Mouse (Mus musculus) heart, embryonic 12.5 days (tissue): ENCODE measurements around the gene Slfn8. TPM values are rescaled to one million over a fixed set of nuclear protein-coding genes. Genes with fewer than 3 reads are reported as not detected.
A peak's percentile ranks its signal among the peaks of the same experiment; 100 is the strongest.

ENCODE experiments used
- ATAC-seq: fragments of 200-750 bp; cut with Nextera tagmentation; 2 replicates; pipeline ENCODE4 v1.8.0; 2017; ENCODE audit warnings: moderate TSS enrichment, moderate library complexity; ENCODE audit not compliant: insufficient number of reproducible peaks, low FRiP score
- H3K27ac ChIP-seq: fragments of 300-500 bp; sonication (generic); 2 replicates; pipeline ENCODE4 v1.5.1; 2016; ENCODE audit warnings: mild to moderate bottlenecking, moderate library complexity; ENCODE audit not compliant: poor library complexity, severe bottlenecking
- H3K27me3 ChIP-seq: fragments of 300-500 bp; sonication (generic); replicated peaks from 2 replicates; pipeline ENCODE4 v1.6.1; 2016; ENCODE audit warnings: mild to moderate bottlenecking, moderate library complexity
- H3K36me3 ChIP-seq: fragments of 300-500 bp; sonication (generic); 2 replicates; pipeline ENCODE4 v1.6.1; 2016; ENCODE audit warnings: mild to moderate bottlenecking, moderate library complexity
- H3K4me1 ChIP-seq: fragments of 300-500 bp; sonication (generic); replicated peaks from 2 replicates; pipeline ENCODE4 v1.6.1; 2016; ENCODE audit warnings: mild to moderate bottlenecking
- H3K4me2 ChIP-seq: fragments of 300-500 bp; sonication (generic); 2 replicates; pipeline ENCODE4 v1.6.1; 2016; ENCODE audit warnings: mild to moderate bottlenecking, moderate library complexity
- H3K4me3 ChIP-seq: fragments of 300-500 bp; sonication (generic); 2 replicates; pipeline ENCODE4 v1.5.1; 2016; ENCODE audit warnings: mild to moderate bottlenecking
- H3K9ac ChIP-seq: fragments of 300-500 bp; sonication (generic); 2 replicates; pipeline ENCODE4 v1.6.1; 2016; ENCODE audit warnings: mild to moderate bottlenecking, moderate library complexity
- H3K9me3 ChIP-seq: fragments of 300-500 bp; sonication (generic); replicated peaks from 2 replicates; pipeline ENCODE4 v1.6.1; 2016; ENCODE audit warnings: mild to moderate bottlenecking, moderate library complexity
- WGBS: fragments of 180-500 bp; shearing (Covaris S2); methylation state at CpG from one replicate; pipeline ENCODE4 v1.1.7; 2016; 5-methylcytosine and 5-hydroxymethylcytosine counted together
- polyA plus RNA-seq: library from polyadenylated mRNA; unstranded; fragments of >200 nt; fragmentation: Nextera tagmentation; extraction: Ambion mirVana; gene quantifications from 2 replicates; pipeline ENCODE4 v1.2.1, GENCODE M21; 2016

Gene Slfn8
- 0.26 and 0.36 TPM in 2 replicates for polyA plus RNA-seq

GRCm38 (mm10) chr11:83020621-83021020 is at the start of gene Slfn8:
Gene Slfn8 (minus strand): TSS chr11:83020810.
- ATAC-seq, result no peak
- 66% methylated on average over 5 of the region's 5 CpGs for WGBS
- peak within 1 kb of the TSS; percentile 29; the same call in 1 of the 2 replicates for H3K4me2 ChIP-seq
- H3K4me1 ChIP-seq, result no peaks in the 10 kb centered on the region
- no peaks in the 10 kb centered on the region for H3K36me3 ChIP-seq
- no peak within 1 kb of the TSS for H3K4me3 ChIP-seq
- H3K9me3 ChIP-seq, result no peaks in the 10 kb centered on the region
- no peak within 1 kb of the TSS for H3K9ac ChIP-seq
- H3K27me3 ChIP-seq, result no peaks in the 10 kb centered on the region
- no peak within 1 kb of the TSS for H3K27ac ChIP-seq

GRCm38 (mm10) chr11:83067982-83068694 is 47.5 kb upstream of the Slfn8 start:
- Histone ChIP-seq H3K9me3 (no peaks in the 10 kb centered on the region; the same call in 1 of the 2 replicates), H3K27me3 (no peaks in the 10 kb centered on the region), H3K4me1 (peaks cover 23% of the 10 kb centered on the region), H3K36me3 (no peaks in the 10 kb centered on the region), H3K4me2 (no peak overlapping the region), H3K27ac (no peak overlapping the region), H3K4me3 (no peak overlapping the region), H3K9ac (no peak overlapping the region)
- no peak for ATAC-seq
- WGBS, result 74% methylated on average over 4 of the region's 4 CpGs

- Histone ChIP-seq H3K4me3 (no peak overlapping the region), H3K9ac (no peak overlapping the region), H3K27ac (no peak overlapping the region), H3K9me3 (no peaks in the 10 kb centered on the region; the same call in 1 of the 2 replicates), H3K4me2 (peak overlapping the region; percentile 35), H3K4me1 (peaks cover 23% of the 10 kb centered on the region), H3K36me3 (no peaks in the 10 kb centered on the region), H3K27me3 (no peaks in the 10 kb centered on the region)
- WGBS, result 47% methylated on average over 11 of the region's 11 CpGs
- no peak; the same call in 1 of the 2 replicates for ATAC-seq
These were observed 46.3 kb upstream of the Slfn8 start for GRCm38 (mm10) chr11:83066640-83067531.

DNA sequence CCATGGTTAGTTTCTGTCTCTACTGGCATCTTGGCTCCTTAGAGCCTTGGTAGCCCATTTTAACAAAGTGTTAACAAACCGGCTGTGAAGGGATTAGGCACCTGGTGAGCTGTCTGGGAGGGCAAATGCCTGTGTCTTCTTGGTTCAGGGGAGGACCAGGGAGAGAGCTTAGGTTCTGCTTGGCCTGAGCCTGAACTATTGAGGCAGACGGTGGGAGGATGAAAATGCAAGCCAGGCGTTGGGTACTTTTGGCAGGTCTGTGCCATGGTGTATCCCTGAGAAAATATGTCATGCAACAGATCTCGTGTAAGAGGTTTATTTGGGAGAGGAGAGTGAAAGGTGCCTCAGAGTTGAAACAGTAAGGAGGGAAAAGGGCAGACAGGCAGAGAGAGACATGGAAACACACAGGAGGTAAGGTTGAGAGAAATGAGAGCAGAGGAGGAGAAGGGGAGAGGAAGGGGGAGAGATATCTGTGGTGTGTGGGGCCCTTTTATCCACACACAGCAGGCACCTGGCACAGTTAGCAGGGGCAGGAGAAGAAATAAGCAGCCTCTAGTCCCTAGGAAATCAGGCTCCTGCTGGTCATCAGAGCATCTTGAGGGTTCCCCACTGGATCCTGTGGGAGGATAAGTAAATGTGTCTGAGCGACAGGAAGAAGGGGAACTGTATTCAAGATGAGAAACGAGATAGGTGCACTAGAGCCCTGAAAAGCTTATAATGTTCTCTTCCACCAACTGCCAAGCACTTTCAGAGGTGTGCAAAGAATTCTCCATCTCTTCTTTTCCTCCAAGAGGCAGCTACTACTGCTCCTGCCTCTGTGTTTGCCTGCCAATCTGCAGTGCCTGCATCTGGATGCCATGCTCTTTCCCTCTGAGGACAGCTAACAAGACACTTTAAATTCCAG is 45.1 kb upstream of the Slfn8 start:
- Histone ChIP-seq H3K9ac (no peak overlapping the region), H3K36me3 (no peaks in the 10 kb centered on the region), H3K27me3 (no peaks in the 10 kb centered on the region), H3K9me3 (no peaks in the 10 kb centered on the region; the same call in 1 of the 2 replicates), H3K4me1 (peaks cover 23% of the 10 kb centered on the region), H3K27ac (no peak overlapping the region), H3K4me3 (0 out of 2 replicates have a peak overlapping the region, but pooled peaks have one; percentile 1), H3K4me2 (peak overlapping the region; percentile 35)
- ATAC-seq, result no peak
- WGBS, result 14% methylated on average over 6 of the region's 6 CpGs

DNA sequence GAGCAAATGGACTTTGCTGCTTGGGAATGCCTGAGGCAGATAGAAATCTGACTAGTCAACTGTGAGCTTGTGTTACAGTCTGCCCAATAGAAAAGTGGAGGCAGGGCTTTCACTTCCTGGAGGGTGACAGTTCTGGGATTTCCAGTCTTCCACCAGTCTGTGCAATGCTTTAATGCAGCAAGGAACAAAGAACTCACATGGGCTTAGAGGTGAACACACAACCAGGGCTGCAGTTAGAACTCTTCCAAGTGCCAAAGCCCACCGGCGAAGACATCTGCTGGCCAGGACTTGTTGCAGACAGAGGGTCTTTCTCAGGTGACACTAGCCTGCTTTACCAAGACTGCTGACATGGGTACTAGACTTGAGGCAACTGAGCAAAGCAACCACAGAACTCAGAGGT is 44.3 kb upstream of the Slfn8 start, which contains the start of gene Slfn2:
TSS of gene Slfn2 (plus strand) at position 167 of the 400 bp plus-strand sequence.
- 69% methylated on average over 2 of the region's 2 CpGs for WGBS
- ATAC-seq, result no peak
- H3K4me3 ChIP-seq, result 0 out of 2 replicates have a peak within 1 kb of the TSS, but pooled peaks have one; percentile 1
- H3K4me2 ChIP-seq, result peak within 1 kb of the TSS; percentile 35; the same call in 1 of the 2 replicates
- no peak within 1 kb of the TSS for H3K27ac ChIP-seq
- H3K36me3 ChIP-seq, result no peaks in the 10 kb centered on the region
- no peaks in the 10 kb centered on the region for H3K27me3 ChIP-seq
- H3K9me3 ChIP-seq, result no peaks in the 10 kb centered on the region; the same call in 1 of the 2 replicates
- H3K4me1 ChIP-seq, result peaks cover 23% of the 10 kb centered on the region
- H3K9ac ChIP-seq, result no peak within 1 kb of the TSS

DNA sequence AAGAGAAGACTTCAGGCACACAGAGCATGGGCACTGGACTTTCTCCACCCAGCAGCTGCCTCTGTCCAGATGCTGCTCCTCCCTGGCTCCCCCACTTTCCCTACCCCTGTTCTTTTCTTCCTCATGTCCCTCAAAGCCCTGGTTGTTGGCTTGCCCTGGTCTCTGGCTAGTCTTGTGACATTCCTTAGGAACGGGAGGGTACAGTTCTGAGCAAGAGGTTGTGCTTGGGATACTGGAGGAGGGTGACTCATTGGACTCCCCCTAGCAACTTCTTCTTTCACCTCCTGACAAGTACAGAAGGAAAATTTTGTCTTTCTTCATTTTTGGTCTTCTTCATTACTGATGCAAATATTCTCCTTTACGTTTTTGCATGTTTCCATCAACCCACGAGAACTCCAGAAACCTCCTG is 43.3 kb upstream of the Slfn8 start:
- no peaks in the 10 kb centered on the region for H3K27me3 ChIP-seq
- H3K9ac ChIP-seq, result no peak overlapping the region
- no peak overlapping the region for H3K27ac ChIP-seq
- peaks cover 23% of the 10 kb centered on the region for H3K4me1 ChIP-seq
- H3K4me3 ChIP-seq, result no peak overlapping the region
- no peak overlapping the region for H3K4me2 ChIP-seq
- WGBS, result 40% methylated on average over 3 of the region's 3 CpGs
- no peaks in the 10 kb centered on the region; the same call in 1 of the 2 replicates for H3K9me3 ChIP-seq
- no peak for ATAC-seq
- H3K36me3 ChIP-seq, result no peaks in the 10 kb centered on the region

GRCm38 (mm10) chr11:83063126-83063525 is 42.5 kb upstream of the Slfn8 start:
- WGBS, result 80% methylated on average over 4 of the region's 4 CpGs
- H3K4me2 ChIP-seq, result no peak overlapping the region
- H3K4me3 ChIP-seq, result no peak overlapping the region
- no peaks in the 10 kb centered on the region; the same call in 1 of the 2 replicates for H3K9me3 ChIP-seq
- H3K27ac ChIP-seq, result no peak overlapping the region
- H3K9ac ChIP-seq, result no peak overlapping the region
- H3K4me1 ChIP-seq, result peaks cover 23% of the 10 kb centered on the region
- no peak for ATAC-seq
- no peaks in the 10 kb centered on the region for H3K36me3 ChIP-seq
- H3K27me3 ChIP-seq, result no peaks in the 10 kb centered on the region

- Histone ChIP-seq H3K27me3 (no peaks in the 10 kb centered on the region), H3K4me1 (peaks cover 17% of the 10 kb centered on the region), H3K9me3 (no peaks in the 10 kb centered on the region), H3K4me2 (no peak overlapping the region), H3K36me3 (no peaks in the 10 kb centered on the region), H3K27ac (no peak overlapping the region), H3K9ac (no peak overlapping the region), H3K4me3 (no peak overlapping the region)
- no peak for ATAC-seq
- 80% methylated on average over 7 of the region's 7 CpGs for WGBS
These were observed 41.2 kb upstream of the Slfn8 start for GRCm38 (mm10) chr11:83061806-83062205.

DNA sequence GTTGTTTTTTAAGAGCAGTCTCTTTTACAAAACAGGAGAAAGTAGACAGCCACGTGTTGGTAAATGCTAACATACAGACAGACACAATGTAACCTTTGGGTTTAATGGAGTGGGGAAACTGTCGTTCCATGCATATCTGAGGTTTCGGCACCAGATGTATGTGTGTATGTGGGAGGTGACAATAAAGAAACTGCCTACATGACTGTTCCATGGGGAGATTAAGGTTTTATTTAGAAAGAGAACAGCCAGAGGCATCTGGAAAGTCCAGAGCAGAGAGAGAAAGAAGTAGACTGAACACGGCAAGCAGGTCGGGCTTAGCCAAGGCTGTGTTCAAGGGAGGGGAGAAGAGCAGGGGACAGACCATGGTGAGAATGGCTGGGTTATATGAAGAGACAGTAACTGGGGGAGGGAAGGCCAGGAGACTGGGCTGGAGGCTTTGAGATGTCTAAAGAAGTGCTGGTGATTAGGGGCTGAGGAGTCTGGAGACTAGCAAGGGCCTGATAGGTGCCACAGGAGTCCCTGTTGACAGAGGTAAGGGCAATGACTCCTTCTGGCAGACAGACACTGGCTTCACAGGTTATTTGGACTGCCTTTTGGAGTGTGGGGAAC is 39.9 kb upstream of the Slfn8 start:
- H3K27ac ChIP-seq, result no peak overlapping the region
- WGBS, result 54% methylated on average over 5 of the region's 5 CpGs
- H3K4me3 ChIP-seq, result no peak overlapping the region
- H3K36me3 ChIP-seq, result no peaks in the 10 kb centered on the region
- no peak overlapping the region for H3K4me2 ChIP-seq
- H3K27me3 ChIP-seq, result no peaks in the 10 kb centered on the region
- peaks cover 7% of the 10 kb centered on the region; the same call in 1 of the 2 replicates for H3K4me1 ChIP-seq
- H3K9me3 ChIP-seq, result no peaks in the 10 kb centered on the region
- H3K9ac ChIP-seq, result no peak overlapping the region
- no peak for ATAC-seq

DNA sequence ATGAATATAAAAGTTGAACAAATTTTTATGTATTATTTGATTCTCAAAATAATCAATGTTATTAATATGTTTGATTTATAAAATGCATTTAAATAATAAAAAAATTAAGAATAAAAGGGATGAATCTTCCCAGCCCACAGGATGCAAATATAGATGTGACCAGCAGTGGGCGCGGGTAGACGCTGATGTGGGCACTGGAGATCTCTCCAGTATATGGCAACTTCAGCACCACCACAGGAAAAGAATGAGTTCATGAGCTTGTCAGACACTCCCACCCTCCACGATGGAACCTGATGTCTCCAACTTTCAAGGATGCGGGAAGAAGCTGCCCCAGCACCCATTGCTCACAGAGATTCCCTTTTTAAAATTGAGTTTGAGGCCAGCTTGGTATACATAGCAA is 37.3 kb upstream of the Slfn8 start:
- 2% methylated on average over 5 of the region's 5 CpGs for WGBS
- H3K9ac ChIP-seq, result no peak overlapping the region
- no peak overlapping the region for H3K27ac ChIP-seq
- H3K4me2 ChIP-seq, result no peak overlapping the region
- H3K4me3 ChIP-seq, result no peak overlapping the region
- H3K4me1 ChIP-seq, result no peaks in the 10 kb centered on the region
- no peaks in the 10 kb centered on the region for H3K27me3 ChIP-seq
- no peak for ATAC-seq
- H3K9me3 ChIP-seq, result no peaks in the 10 kb centered on the region
- no peaks in the 10 kb centered on the region for H3K36me3 ChIP-seq
